Mouse (Mus musculus) heart, adult 2 months (tissue): Measurements from ENCODE around the gene Grk6. TPM values are rescaled to one million over a fixed set of nuclear protein-coding genes. Genes with fewer than 3 reads are reported as not detected.

Source experiments
- DNase-seq, 2 experiments: peaks; one replicate each; pipeline ENCODE4 v3.0.0; 2021
- H3K27ac ChIP-seq: fragments of 200-600 bp; 2 replicates; pipeline ENCODE4 v1.8.1; 2022
- H3K27me3 ChIP-seq: fragments of 200-500 bp; 2 replicates; pipeline ENCODE4 v1.6.1; 2012; ENCODE audit warnings: mild to moderate bottlenecking, low read length, inconsistent platforms, mixed read lengths; ENCODE audit not compliant: control insufficient read depth, insufficient read depth
- H3K36me3 ChIP-seq: fragments of 200-500 bp; 2 replicates; pipeline ENCODE4 v1.6.1; 2012; ENCODE audit warnings: low read length, inconsistent platforms; ENCODE audit not compliant: control insufficient read depth, insufficient read depth
- H3K4me1 ChIP-seq: fragments of 200-500 bp; 2 replicates; pipeline ENCODE4 v1.6.1; 2011; ENCODE audit warnings: low read length; ENCODE audit not compliant: control insufficient read depth, insufficient read depth
- H3K4me3 ChIP-seq: fragments of 200-600 bp; 2 replicates; pipeline ENCODE4 v1.8.1; 2022
- H3K79me2 ChIP-seq: fragments of 200-500 bp; replicated peaks from 2 replicates; pipeline ENCODE4 v1.6.1; 2012; ENCODE audit warnings: mild to moderate bottlenecking, inconsistent platforms, low read length, moderate library complexity, mixed read lengths; ENCODE audit not compliant: control insufficient read depth, insufficient read depth
- H3K9ac ChIP-seq: fragments of 200-500 bp; 2 replicates; pipeline ENCODE4 v1.6.1; 2012; ENCODE audit warnings: low read depth, mild to moderate bottlenecking, control low read depth, inconsistent platforms, low read length, mixed read lengths
- CTCF ChIP-seq: fragments of 200-600 bp; IDR thresholded peaks from 2 replicates; pipeline ENCODE4 v1.8.1; 2022; ENCODE audit warnings: antibody characterized with exemption, mild to moderate bottlenecking, moderate library complexity
- EP300 ChIP-seq: fragments of 200-500 bp; IDR thresholded peaks from 2 replicates; pipeline ENCODE4 v1.6.1; 2011; ENCODE audit warnings: low read depth, low read length, control low read depth; ENCODE audit not compliant: insufficient read depth
- POLR2A ChIP-seq: fragments of 200-500 bp; IDR thresholded peaks from 2 replicates; pipeline ENCODE4 v1.6.1; 2011; ENCODE audit warnings: mild to moderate bottlenecking, low read depth, low read length, control low read depth; ENCODE audit not compliant: insufficient read depth
- WGBS: fragments of 180-500 bp; shearing (Covaris S2); methylation state at CpG from one replicate; pipeline ENCODE4 v1.1.7; 2018; 5-methylcytosine and 5-hydroxymethylcytosine counted together
- intact Hi-C: fragments of 180-260 bp; cut with DNase I; formaldehyde crosslinking; loops from one replicate; pipeline ENCODE4 v1.15.1; 2025
- polyA plus RNA-seq: library from polyadenylated mRNA; depleted of rRNA; stranded (reverse); fragments of >200 nt; gene quantifications from 2 replicates; pipeline ENCODE4 v1.2.3, GENCODE M21; 2012
- total RNA-seq, 2 experiments: library from RNA; stranded (reverse); gene quantifications; 2 replicates each; pipeline ENCODE4 v1.2.3; 2021

Gene Grk6
- total and polyA plus RNA-seq, 3 experiments = 17.1 to 22.5 (median 19.5) TPM

GRCm38 (mm10) chr13:55420018-55420932, 24.6 kb upstream of the Grk6 start:
- Histone ChIP-seq H3K4me3 (no peak overlapping the region), H3K27me3 (no peaks in the 10 kb centered on the region; the same call in 1 of the 2 replicates)

DNA sequence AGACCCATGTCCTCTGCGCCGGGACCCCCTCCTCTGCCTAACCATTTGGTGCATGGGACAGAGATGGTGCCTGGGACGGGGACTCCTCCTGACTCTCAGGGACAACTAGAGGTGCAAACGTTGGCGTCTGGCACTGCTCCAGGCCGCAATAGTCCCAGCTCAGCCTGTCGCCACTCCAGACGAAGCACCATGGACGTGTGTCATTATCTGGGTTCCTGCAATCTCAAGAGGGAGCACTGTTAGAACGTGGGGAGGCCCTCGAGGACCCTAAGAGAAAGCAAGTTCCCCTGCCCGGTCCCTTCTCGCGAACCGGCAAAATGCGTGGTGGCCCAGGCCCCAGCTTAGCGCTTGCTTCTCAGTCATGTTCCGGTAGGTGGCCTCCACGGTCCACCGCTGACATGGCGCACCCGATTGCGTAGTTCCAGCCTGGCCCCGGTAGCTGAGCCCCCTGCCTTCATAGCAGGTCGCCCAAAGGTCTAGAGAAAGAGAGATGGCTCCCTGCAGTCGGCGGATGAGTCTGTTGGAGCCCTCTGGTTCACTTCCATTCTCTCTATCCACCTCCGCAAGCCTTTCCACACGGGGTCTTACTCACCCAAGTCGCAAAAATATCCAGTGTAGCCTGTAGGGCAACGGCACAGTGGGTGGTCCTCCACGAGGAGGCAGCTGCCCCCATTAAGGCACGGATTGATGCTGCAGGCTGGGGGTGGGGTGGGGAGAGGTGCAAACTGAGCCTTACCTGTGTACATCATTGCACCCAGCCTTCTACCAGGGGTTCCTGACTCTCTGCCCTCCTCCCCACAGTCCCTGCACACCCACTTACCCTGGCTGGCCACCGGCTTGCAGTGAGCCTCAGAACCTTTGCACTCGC, 23.7 kb upstream of the Grk6 start:
- H3K4me1 ChIP-seq = peaks cover 3% of the 10 kb centered on the region

More at GRCm38 (mm10) chr13:55420018-55420932, 24.6 kb upstream of the Grk6 start:
- intact Hi-C loops = no loop called here
- no peak overlapping the region for H3K9ac ChIP-seq
- H3K79me2 ChIP-seq = no peaks in the 10 kb centered on the region
- DNase-seq = peak in 1 of 2 experiments; percentile 28
- no peaks in the 10 kb centered on the region for H3K36me3 ChIP-seq
- H3K4me1 ChIP-seq = peaks cover 3% of the 10 kb centered on the region
- 26% methylated on average over 51 of the region's 51 CpGs for WGBS
- TF ChIP-seq CTCF (no peak; the same call in 1 of the 2 replicates), EP300 (no peak), POLR2A (no peak)
- no peak overlapping the region for H3K27ac ChIP-seq

DNA sequence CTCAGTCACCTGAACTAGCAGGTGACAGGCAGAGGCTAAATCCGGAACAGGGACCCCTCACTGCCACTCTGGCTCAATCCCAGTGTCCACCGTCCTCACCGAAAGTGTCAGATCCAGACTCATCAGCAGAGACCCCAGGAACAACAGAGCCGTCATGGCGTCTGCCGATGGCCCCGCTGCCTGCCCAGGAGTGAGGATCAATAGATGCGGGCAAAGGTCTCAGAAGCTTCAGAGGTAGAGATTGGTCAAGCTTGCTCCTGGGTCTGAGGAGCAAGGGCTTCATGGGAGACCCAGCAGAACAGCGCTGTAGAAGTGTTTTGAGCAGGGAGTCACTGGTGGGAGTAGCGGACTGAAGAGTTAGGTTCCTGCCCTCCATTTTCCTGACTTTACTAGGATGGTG, 18.3 kb upstream of the Grk6 start, which contains the start of gene F12:
F12 (minus strand) TSS at position 181 of the 400 bp plus-strand sequence.
- peaks cover 5% of the 10 kb centered on the region for H3K4me1 ChIP-seq
- no peak within 1 kb of the TSS for H3K9ac ChIP-seq
- H3K27me3 ChIP-seq = no peaks in the 10 kb centered on the region; the same call in 1 of the 2 replicates
- no peaks in the 10 kb centered on the region for H3K36me3 ChIP-seq
- intact Hi-C loops = no loop called here
- H3K79me2 ChIP-seq = no peaks in the 10 kb centered on the region
- no peak for DNase-seq
- TF ChIP-seq POLR2A = no peak
- TF ChIP-seq EP300 = no peak
- no peak for TF ChIP-seq CTCF
- no peak within 1 kb of the TSS for H3K27ac ChIP-seq
- H3K4me3 ChIP-seq = no peak within 1 kb of the TSS
- 90% methylated on average over 10 of the region's 10 CpGs for WGBS

More for the DNA sequence above, 23.7 kb upstream of the Grk6 start:
- Histone ChIP-seq H3K27ac (peak overlapping the region; percentile 26; the same call in 1 of the 2 replicates), H3K36me3 (no peaks in the 10 kb centered on the region), H3K4me3 (peak overlapping the region; percentile 44), H3K79me2 (no peaks in the 10 kb centered on the region), H3K27me3 (no peaks in the 10 kb centered on the region; the same call in 1 of the 2 replicates), H3K9ac (peak overlapping the region; percentile 34)
- intact Hi-C loops = no loop called here
- peak; percentile 82 to 85 for DNase-seq
- 7% methylated on average over 35 of the region's 35 CpGs for WGBS
- TF ChIP-seq CTCF (peak; percentile 89), EP300 (peak; percentile 82; the same call in 1 of the 2 replicates), POLR2A (no peak)

GRCm38 (mm10) chr13:55429226-55429888, 15.5 kb upstream of the Grk6 start:
- peak overlapping the region; percentile 83 for H3K27ac ChIP-seq
- peak; percentile 81 to 86 for DNase-seq
- H3K9ac ChIP-seq = no peak overlapping the region
- intact Hi-C loops = no loop called here
- 51% methylated on average over 12 of the region's 12 CpGs for WGBS
- no peaks in the 10 kb centered on the region for H3K27me3 ChIP-seq
- no peak overlapping the region for H3K4me3 ChIP-seq
- H3K4me1 ChIP-seq = peaks cover 5% of the 10 kb centered on the region
- no peaks in the 10 kb centered on the region for H3K79me2 ChIP-seq
- peak; percentile 69 for TF ChIP-seq POLR2A
- peak; percentile 23 for TF ChIP-seq CTCF
- 0 out of 2 replicates have a peak, but pooled peaks have one; percentile 47 for TF ChIP-seq EP300
- H3K36me3 ChIP-seq = no peaks in the 10 kb centered on the region

GRCm38 (mm10) chr13:55430566-55430965, 14.3 kb upstream of the Grk6 start:
- TF ChIP-seq CTCF (no peak), EP300 (no peak), POLR2A (no peak)
- WGBS = 82% methylated on average over 2 of the region's 2 CpGs

More at GRCm38 (mm10) chr13:55430566-55430965, 14.3 kb upstream of the Grk6 start:
- Histone ChIP-seq H3K27me3 (no peaks in the 10 kb centered on the region), H3K4me3 (no peak overlapping the region), H3K36me3 (no peaks in the 10 kb centered on the region), H3K4me1 (peaks cover 5% of the 10 kb centered on the region), H3K79me2 (no peaks in the 10 kb centered on the region), H3K27ac (no peak overlapping the region), H3K9ac (no peak overlapping the region)
- no peak for DNase-seq
- intact Hi-C loops = no loop called here
